Mouse (Mus musculus): ENCODE measurements around the gene Acp2. TPM values are rescaled to one million over a fixed set of nuclear protein-coding genes. Genes with fewer than 3 reads are reported as not detected.
A peak's percentile ranks its signal among the peaks of the same experiment; 100 is the strongest.

Gene Acp2
- total RNA-seq (2021), result 10 to 100 TPM; 13.0 to 17.4 TPM
- long read RNA-seq, experiment 1, full-length matches to known transcripts, result 11 of 16 reads
- long read RNA-seq, experiment 1, partial matches to known transcripts, result 2 of 16 reads
- long read RNA-seq, experiment 1, other reads (novel, unspliced or antisense), result 3 of 16 reads
- long read RNA-seq, experiment 2, full-length matches to known transcripts, result 16 of 22 reads
- long read RNA-seq, experiment 2, partial matches to known transcripts, result 3 of 22 reads
- long read RNA-seq, experiment 2, other reads (novel, unspliced or antisense), result 3 of 22 reads

GRCm38 (mm10) chr2:91202222-91202971 lies at the start of gene Acp2, which contains the start of gene Nr1h3:
TSS of gene Acp2 (plus strand) at chr2:91202885.
TSS of gene Nr1h3 (minus strand) at chr2:91202834.
- peak; percentile 84 for DNase-seq

DNA sequence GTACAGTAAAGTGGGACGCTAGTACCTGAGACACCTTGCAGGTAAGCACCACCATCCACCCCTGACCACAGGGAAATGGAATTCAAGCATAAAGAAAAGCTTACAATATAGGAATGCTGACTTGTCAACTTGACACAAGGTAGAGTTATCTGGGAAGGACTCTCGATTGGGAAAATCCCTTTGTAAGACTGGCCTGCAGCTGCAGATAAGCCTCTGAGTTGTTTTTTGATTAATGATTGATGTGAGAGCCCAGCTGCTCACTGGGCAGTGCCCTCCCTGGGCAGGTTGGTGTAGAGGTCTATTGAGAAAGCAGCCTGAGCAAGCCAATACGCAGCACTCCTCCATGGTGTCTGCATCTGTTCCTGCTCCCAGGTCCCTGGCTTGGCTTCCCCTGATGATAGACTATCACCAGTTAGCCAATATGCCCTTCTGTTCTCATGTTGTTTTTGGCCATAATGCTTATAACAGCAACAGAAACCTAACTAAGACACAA lies 49.8 kb upstream of the Acp2 start:
- DNase-seq, result no peak

GRCm38 (mm10) chr2:91154091-91154490 lies 48.6 kb upstream of the Acp2 start:
- no peak for DNase-seq

DNA sequence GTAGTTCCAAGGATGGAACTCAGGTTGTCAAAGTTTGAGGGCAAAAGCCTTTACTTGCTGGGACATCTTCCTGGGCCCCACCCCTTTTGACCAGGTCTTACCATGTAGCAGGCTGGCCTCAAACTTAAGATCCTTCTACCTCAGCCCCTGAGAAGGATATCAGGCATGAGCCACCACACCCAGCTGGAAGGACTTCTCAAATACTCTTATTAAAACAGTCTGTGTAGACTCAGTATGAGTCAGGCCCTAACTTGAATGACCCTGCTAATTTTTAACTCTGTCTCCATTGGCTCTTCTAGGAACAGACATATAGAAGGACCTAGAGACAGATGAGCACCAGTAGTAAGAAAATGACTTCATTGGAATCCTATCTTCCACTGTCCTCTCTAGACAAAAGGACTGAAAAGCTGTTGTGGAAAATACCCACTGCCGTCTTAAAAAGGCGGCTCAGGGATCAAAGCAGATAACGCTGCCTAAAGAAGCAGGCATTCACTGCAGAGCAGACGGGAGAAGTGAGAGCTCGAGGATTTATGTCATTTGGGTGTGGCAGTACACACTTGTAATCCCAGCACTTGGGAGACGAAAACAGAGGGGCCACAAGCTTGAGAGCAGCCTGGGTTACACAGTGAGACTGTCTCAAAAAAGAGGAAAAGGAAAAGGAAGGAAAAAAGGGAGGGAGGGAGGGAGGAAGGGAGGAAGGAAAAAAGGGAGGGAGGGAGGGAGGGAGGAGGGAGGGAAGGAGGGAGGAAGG lies 45.5 kb upstream of the Acp2 start:
- no peak for DNase-seq

DNA sequence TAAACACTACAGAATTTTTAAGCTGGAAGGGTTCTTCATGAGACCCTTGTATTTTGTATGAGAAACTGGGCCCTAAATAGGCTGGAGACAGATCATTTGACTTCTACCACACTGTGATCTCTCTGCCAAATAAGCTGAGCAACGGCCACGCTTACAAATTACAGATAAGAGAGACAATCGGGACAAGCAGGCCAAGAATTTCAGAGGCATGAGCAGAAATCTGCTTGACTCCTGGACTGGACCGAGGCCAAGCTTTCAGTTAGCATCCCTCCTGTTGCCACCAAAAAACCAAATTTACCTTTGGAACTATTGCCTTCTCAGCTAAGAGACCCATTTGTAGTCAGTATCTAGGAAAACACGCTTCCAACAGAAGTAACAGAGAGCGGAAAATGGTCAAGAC lies 42.1 kb upstream of the Acp2 start:
- no peak for DNase-seq

- no peak for DNase-seq
Observed at GRCm38 (mm10) chr2:91162952-91163351, 39.7 kb upstream of the Acp2 start.

DNA sequence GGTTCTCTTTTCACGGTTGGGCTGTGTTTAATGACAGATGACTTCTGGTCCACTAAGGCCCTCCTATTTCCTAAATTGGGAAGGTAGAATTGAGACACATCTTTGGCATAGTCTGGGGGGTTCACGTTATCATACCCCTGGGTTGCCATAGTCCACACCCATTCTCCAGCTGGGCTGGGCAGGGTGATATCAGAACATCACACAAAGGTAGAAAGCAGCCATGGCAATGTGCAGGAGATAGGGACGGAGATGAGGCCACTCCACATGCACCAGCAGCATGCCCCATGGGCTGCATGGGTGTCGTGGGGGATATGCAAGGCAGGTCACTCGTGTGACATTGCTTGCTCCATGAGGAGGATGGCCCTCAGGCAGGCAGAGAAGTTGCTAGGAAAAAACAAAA lies 39.2 kb upstream of the Acp2 start:
- DNase-seq, result no peak

DNA sequence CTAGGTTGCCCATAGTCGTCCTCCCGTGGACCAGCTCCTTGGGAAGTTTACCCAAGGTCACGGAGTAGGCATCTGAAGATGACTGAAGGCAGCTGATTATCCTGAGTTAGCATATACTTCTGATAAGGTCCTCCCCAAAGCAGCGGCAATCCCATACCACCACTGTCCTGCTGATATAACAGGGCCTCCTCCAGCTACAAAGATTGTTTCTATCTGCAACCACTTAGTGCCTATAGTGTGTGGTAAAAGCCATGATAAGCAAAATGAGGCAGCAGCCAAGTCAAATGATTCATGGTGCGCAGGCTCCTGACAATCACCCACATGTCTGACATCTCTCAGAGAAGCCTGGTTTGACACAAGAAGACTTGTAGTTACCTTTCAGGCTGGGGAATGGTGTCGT lies 37.7 kb upstream of the Acp2 start:
- DNase-seq, result no peak

GRCm38 (mm10) chr2:91167629-91168028 lies 35.1 kb upstream of the Acp2 start:
- DNase-seq, result no peak

- no peak for DNase-seq
Observed at GRCm38 (mm10) chr2:91169587-91170322, 32.9 kb upstream of the Acp2 start.

DNA sequence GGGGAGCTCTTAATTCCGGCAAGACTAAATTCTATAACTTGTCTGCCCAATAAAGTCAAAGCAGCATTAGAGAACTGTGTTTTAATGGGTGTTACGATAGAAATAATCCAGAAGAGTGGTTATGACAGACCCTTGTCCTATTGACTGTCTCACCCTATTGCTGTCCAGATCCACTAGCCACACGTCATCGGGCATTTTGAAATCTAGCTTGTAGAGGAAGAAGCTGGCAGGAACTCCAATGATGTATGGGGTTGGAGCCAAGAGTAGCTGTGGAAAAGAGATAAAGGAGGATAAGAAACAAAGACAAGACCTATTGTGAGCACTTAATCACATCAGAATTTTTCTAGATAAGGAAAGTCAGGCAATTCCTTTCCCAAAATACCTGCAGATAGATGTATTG lies 27.2 kb upstream of the Acp2 start:
- DNase-seq, result no peak

- no peak for DNase-seq
Observed at GRCm38 (mm10) chr2:91176234-91176633, 26.5 kb upstream of the Acp2 start.

DNA sequence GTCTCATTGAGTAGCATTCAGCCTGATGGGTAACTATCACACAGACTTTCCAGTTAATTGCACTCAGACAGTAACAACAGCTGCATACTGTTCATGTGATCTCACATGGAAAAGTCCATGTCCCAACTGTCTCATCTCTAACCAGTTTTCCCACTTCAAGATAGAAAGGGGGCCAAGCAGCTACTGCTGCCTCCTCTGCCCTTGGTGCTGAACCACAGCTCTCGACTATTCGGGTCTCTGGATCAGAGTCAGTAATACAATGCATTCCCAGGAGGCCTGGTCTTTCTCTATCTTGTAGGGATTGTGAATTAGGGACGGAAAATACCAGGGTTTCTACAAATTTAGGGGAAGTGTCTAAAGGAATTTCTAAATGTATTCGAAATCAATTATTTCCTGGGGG lies 22.9 kb upstream of the Acp2 start:
- DNase-seq, result no peak

DNA sequence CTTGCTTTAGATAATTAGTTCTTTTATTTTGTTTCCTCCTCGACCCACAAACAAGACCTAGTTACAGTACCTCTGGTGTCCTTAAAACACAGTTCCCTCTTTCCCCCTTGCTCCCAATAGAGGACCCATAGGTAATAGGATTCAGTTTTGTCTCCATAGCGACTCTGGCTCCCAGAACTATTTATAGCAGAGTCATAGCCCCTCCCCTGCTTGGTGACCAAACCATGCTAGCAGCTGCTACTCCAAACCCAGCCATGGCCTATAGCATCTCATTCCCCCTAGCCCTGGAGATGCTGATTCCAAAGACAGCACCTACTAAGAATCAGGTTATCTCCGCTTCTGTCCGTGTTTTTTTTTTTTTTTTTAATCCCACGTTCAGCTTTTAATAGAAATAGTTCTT lies 22.0 kb upstream of the Acp2 start:
- no peak for DNase-seq

GRCm38 (mm10) chr2:91182016-91182404 lies 20.7 kb upstream of the Acp2 start:
- no peak for DNase-seq

DNA sequence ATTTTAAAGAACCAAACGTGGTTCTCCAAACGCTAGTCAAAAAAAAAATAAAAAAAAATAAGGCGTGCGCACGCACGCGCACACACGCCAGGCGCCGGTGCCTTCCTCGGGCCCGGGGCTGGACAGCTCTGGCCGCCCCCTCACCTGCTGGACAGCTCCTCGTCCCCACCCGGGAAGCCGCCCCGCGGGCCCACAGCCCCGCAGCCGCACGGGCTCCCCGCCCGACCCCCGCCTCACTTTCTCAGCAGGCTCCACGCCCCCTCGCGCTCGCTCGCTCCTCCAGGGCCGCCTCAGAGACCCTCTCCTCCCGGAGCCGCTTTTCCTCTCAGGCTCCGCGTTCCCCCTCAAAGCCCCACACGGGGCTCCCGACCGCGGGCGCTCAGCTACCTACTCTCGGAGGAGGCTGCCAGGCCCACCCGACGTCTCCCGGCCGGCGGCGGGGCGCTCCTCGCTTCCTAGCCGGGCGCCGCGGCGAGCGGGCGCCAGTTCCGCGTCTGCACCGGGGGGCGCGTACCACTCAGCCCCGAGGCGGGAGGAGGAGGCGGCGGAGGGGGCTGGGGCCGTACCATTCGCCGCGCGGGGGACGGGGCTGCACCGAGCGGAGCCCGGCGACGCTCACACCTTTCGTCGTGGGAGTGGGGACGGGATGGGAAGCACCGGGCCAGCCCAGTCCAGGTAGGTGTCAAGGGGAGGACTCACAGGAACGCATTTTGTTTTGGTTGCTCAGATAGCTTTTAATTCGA lies 20.1 kb upstream of the Acp2 start:
- peak; percentile 58 for DNase-seq

- peak; percentile 71 for DNase-seq
Observed at GRCm38 (mm10) chr2:91183148-91183513, 19.6 kb upstream of the Acp2 start.

- no peak for DNase-seq
Observed at GRCm38 (mm10) chr2:91183711-91184405, 18.8 kb upstream of the Acp2 start, which contains the start of gene Madd. TSS of gene Madd (minus strand) at chr2:91183837.

DNA sequence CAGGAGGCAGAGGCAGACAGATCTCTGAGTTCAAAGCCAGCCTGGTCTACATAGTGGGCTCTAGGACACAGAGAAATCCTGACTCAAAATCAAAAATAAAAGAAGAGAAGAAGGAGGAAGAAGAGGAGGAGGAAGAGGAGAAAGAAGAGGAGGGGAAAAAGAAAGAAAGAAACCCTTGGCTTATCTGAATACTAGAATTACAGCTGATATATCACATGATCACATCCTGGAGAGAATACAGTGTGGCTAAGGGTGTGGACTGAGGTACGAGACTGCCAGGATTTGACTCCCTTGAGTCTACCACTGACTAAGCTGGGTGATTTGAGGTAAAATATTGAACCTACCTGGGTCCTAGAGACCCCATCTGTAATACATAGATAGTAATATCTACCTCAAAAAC lies 16.5 kb upstream of the Acp2 start:
- DNase-seq, result no peak

GRCm38 (mm10) chr2:91187431-91187830 lies 15.3 kb upstream of the Acp2 start:
- no peak for DNase-seq

GRCm38 (mm10) chr2:91190501-91190900 lies 12.2 kb upstream of the Acp2 start:
- DNase-seq, result no peak

All from gastrocnemius, postnatal 10 days (tissue).